Mouse (Mus musculus): ENCODE data around the gene Slc29a1.

The Slc29a1 gene

GRCm38 (mm10) chr17:45610144-45610866, 10.9 kb upstream of the Slc29a1 start:
- DNase-seq: peak; percentile 50

DNA sequence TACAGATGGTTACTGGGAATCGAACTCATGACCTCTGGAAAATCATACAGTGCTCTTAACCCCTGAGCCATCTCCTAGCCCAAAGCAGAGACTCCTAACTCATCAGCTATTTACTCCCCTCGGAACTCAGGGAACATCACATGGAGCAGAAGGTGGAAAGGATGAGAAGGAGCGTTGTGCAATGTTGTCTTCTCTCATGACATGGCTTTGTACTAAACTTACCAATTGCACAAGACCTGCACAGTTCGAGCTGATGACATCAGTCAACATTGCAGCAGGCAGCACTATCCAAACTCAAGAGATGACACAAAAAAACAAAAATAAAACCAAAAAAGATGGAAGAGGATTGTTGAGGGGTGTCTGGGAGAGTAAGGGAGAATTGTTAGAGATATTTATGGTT, 9.0 kb upstream of the Slc29a1 start:
- DNase-seq: no peak

- DNase-seq: no peak
These were observed 7.8 kb upstream of the Slc29a1 start for GRCm38 (mm10) chr17:45606992-45607879.

- no peak for DNase-seq
These were observed 3.6 kb upstream of the Slc29a1 start for GRCm38 (mm10) chr17:45602984-45603383.

DNA sequence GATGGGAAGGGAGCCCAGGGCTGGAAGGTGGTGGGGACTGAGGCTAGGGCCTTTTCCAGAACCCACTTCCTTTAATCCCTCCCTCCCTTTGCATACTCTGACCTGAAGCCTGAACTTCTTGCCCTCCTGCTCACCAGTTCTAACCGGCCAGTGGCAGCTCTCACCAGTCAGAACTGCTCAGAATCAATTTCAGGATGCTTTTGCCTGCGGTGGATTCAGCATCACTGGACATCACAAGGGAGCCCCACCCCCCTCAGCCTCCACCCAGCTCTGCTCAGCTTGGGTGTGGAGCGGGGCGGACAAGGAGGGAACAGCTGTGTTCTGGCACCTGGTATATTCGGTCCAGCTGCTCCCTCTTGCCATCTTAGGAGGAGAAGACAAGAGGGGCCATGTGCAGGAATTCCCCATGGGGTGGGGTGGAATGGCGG, 2.5 kb upstream of the Slc29a1 start, which contains the start of gene Mymx:
Mymx (minus strand) TSS at position 226 of the 428 bp plus-strand sequence.
- peak; percentile 71 for DNase-seq

DNA sequence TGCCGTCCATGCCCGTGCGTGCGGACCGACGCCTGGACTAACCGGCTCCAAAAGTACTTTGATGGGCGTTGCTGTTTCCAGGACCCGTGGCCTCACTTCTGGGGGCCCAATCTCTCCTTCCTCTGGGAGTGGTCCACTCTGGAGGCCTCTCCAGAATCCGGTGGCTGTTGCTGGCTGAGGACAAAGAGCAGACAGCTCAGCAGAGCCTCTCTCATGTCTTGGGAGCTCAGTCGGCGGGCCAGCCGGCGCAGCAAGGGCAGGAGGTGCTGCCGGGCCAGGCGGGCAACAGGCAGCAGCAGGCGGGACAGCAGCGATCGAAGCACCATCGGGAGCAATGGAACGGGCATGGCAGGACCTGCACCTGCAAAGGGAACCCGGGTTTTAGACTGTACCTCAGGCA, 1.9 kb upstream of the Slc29a1 start:
- peak; percentile 30 for DNase-seq

GRCm38 (mm10) chr17:45600267-45600666, 861 bp upstream of the Slc29a1 start:
- DNase-seq: no peak

DNA sequence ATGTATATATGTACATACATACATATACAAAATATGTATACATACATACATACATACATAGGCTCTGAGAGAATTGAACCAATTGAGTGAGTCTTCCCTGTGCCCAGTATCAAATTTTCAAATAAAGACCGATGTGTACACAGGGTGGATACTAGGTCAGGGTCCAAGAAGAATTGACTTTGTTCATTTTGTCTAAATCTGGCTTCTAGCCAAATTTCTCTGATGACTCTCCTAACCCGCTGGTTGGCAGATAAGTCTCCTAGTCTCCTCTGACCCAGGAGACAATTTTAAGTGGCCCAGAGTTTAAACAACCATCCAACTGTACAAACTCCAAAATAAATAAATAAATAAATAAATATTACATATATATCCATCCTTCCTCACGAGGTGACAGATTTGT, 515 bp downstream of the Slc29a1 start:
- no peak for DNase-seq

DNA sequence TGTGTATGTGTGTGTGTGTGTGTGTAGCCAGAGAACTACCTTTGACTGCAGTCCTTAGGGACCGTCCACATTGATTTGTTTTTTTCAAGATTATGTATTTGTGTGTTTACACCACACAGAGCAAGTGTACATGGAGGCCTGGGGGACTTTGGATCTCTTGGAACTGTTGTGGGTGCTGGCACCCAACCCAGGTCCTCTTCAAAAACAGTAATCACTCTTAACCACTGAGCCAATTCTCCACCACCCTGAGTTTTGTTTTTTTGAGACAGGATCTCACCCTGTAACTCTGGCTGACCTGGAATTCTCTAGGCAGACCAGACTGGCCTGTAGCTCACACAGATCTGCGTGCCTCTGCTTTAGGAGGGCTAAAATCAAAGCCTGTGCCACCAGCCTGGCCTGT, 1.0 kb downstream of the Slc29a1 start:
- no peak for DNase-seq

- DNase-seq: peak; percentile 61
These were observed 1.6 kb downstream of the Slc29a1 start for GRCm38 (mm10) chr17:45597787-45598186.

DNA sequence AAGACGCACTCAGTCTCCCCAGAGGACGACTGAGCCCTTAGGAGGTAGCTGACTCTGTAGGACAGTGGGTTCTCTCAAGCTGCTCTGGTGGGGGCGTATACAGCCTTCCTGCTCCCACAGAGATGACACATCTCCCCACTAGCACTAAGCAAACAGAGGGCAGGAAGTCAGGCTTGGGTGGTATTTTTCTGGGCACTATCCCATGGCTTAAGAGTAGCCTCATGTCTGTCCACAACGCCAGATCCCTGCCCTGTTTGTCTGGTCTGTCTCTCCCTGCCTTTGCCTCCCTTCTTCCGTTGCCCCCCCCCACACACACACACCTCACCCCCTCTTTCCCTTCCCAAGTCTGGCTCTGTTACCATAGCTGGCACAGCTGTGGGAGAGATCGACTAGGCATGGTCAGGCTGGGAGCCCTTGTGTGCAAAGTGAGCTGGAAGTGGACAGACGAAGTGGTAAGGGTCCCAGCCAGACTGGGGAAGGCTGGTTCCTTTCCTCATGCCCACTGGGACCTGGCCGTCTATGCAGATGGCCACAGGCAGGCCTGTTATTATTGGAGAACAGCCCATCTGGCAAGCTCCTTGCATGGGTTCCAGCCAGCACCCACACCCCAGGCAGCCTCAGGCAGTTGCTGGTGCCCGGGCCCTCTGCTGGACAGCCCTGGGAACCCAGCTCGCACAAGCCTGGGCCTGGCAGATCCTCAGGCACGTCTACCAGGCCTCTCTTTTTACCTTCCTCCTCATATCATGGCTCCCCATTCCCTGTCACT, 2.6 kb downstream of the Slc29a1 start:
- DNase-seq: peak; percentile 87

GRCm38 (mm10) chr17:45595736-45596390, 3.5 kb downstream of the Slc29a1 start:
- no peak for DNase-seq

DNA sequence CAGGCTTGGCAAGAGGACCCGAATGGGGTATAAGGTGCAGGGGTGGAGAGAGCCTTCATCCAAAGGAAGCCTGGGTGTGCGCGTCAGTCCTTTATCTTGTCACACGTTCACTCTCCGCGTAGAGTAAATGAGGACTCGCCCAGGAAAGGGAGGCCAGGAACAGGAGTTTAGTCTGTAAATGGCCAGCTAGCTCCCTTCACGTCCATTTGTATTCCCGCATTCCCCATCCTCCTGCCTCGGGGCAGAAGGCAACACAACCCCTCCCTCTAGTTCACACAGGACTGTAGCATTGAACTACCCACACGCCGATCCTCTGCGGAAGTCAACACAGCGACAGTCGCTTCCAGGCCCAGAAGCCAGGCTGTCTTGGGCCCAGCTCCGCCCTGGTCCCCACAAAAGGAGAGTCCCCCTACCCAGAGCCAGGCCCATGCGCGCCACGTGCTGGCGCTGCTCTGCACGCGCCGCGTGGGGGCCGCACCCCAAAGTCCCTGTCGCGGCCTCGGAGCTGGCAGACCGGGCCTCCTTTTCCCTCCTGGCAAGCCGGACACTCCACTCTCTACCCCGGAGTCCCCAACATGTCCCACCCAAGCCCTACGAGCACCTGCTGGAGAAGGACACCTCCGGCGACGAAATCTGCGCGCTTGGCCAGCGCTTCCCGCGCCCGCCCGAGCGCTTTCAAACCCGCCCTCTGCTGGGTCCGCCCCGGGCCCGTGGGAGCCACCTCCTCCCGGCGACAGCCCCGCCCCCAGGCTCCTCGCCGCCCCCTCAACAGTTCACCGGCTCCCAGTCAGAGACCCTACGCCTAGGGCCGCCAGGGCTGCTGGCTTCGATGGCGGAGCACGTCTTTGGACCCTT, 4.3 kb downstream of the Slc29a1 start:
- DNase-seq: peak; percentile 92

DNA sequence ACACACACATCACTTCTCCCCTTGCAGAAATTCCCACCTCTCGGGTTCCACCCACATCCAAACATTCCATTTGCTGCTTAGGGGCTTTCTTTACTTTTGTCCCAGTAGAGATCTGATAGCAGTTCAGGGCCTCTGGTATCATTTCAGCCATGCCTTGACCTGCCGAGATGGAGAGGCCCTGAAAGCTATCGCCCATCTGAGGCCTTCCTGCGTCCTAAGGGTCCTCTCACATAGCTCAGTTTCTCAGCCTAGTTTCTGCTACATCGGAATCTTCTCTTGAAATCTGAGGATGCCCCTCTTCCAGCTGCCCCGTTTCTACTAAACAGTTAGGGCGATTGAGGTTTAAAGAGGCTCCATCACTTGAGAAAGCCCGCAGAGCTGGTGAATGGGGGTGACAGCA, 5.2 kb downstream of the Slc29a1 start:
- DNase-seq: no peak

- DNase-seq: peak; percentile 61
These were observed 5.9 kb downstream of the Slc29a1 start for GRCm38 (mm10) chr17:45593479-45593878.

DNA sequence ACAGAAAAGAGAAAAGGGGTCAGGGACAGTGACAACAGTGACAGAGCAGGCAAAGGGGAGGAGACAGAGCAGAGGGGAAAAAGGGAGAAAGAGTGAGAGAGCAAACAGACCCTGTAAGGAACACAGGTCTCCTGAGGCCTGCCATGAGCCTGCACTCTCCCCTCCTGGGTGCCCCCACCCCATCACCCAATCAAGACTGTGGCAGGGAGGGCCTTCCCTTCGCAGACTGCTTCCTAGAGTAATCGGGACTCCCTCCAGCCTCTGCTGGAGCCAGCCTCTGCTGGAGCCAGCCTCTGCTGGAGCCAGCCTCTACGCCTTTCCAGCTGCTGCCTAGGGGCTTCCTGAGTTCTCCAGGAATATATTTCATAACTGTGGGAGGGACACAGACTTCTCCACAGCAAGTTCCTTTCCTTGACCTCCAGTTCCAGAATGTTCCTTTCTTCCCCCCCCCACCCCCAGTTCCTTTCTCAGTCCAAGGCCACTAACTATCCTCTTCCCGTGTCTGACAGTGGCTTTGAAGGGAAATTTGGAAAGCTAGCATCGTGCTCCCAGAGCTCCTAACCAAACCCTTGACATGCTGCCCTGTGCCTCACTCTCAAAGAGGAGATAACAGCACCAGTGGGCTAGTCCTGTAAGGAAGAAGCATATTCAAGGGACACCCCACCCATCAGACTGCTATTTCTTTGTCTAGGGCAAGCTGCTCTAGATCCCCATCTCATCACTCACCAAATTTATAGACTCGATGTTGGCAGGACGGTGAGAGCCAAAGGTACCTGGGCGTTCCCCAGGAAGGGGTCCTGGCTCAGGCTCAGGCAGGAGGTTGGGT, 6.6 kb downstream of the Slc29a1 start:
- peak; percentile 72 for DNase-seq

- DNase-seq: peak; percentile 70
These were observed 7.5 kb downstream of the Slc29a1 start for GRCm38 (mm10) chr17:45591701-45592605.

GRCm38 (mm10) chr17:45590410-45590809, 9.0 kb downstream of the Slc29a1 start:
- DNase-seq: peak; percentile 18

- peak; percentile 19 for DNase-seq
These were observed 9.6 kb downstream of the Slc29a1 start for GRCm38 (mm10) chr17:45589844-45590243.

- DNase-seq: no peak
These were observed 10.2 kb downstream of the Slc29a1 start for GRCm38 (mm10) chr17:45589236-45589635.
